Mouse (Mus musculus) erythroblast, embryonic 14.5 days (primary cell): ENCODE measurements around the gene Zfhx3. TPM values are rescaled to one million over a fixed set of nuclear protein-coding genes. Genes with fewer than 3 reads are reported as not detected.

Source experiments
- H3K27me3 ChIP-seq: 2 replicates; pipeline ENCODE4 v1.6.1; 2012; ENCODE audit warnings: inconsistent platforms; ENCODE audit not compliant: control insufficient read depth
- H3K36me3 ChIP-seq: 2 replicates; pipeline ENCODE4 v1.6.1; 2012; ENCODE audit warnings: mild to moderate bottlenecking, inconsistent platforms; ENCODE audit not compliant: control insufficient read depth
- H3K4me1 ChIP-seq: 2 replicates; pipeline ENCODE4 v1.6.1; 2012; ENCODE audit warnings: inconsistent platforms; ENCODE audit not compliant: control insufficient read depth
- H3K4me3 ChIP-seq: replicated peaks from 2 replicates; pipeline ENCODE3; 2012; ENCODE audit warnings: moderate library complexity, mild to moderate bottlenecking, inconsistent platforms
- H3K9me3 ChIP-seq: 2 replicates; pipeline ENCODE4 v1.6.1; 2012; ENCODE audit warnings: low read length, inconsistent platforms, mixed read lengths; ENCODE audit not compliant: control insufficient read depth
- GATA1 ChIP-seq: IDR thresholded peaks from 2 replicates; pipeline ENCODE4 v1.6.1; 2012; ENCODE audit warnings: low read length, inconsistent platforms, mixed read lengths
- TAL1 ChIP-seq: IDR thresholded peaks from 3 replicates; pipeline ENCODE4 v1.6.1; 2012; ENCODE audit warnings: low read length, inconsistent platforms, mixed read lengths
- polyA plus RNA-seq: library from polyadenylated mRNA; stranded (reverse); fragments of >175 nt; gene quantifications from 2 replicates; pipeline ENCODE4 v1.2.3, GENCODE M21; 2012

Gene Zfhx3
- polyA plus RNA-seq, 1 experiment = 0.03 TPM

GRCm38 (mm10) chr8:108867482-108868258 lies 925.2 kb downstream of the Zfhx3 start:
- H3K9me3 ChIP-seq = no peaks in the 10 kb centered on the region
- TF ChIP-seq TAL1 (no peak), GATA1 (no peak)
- no peaks in the 10 kb centered on the region for H3K27me3 ChIP-seq
- H3K36me3 ChIP-seq = no peaks in the 10 kb centered on the region; the same call in 1 of the 2 replicates
- H3K4me3 ChIP-seq = no peak overlapping the region
- H3K4me1 ChIP-seq = peaks cover 7% of the 10 kb centered on the region; the same call in 1 of the 2 replicates

DNA sequence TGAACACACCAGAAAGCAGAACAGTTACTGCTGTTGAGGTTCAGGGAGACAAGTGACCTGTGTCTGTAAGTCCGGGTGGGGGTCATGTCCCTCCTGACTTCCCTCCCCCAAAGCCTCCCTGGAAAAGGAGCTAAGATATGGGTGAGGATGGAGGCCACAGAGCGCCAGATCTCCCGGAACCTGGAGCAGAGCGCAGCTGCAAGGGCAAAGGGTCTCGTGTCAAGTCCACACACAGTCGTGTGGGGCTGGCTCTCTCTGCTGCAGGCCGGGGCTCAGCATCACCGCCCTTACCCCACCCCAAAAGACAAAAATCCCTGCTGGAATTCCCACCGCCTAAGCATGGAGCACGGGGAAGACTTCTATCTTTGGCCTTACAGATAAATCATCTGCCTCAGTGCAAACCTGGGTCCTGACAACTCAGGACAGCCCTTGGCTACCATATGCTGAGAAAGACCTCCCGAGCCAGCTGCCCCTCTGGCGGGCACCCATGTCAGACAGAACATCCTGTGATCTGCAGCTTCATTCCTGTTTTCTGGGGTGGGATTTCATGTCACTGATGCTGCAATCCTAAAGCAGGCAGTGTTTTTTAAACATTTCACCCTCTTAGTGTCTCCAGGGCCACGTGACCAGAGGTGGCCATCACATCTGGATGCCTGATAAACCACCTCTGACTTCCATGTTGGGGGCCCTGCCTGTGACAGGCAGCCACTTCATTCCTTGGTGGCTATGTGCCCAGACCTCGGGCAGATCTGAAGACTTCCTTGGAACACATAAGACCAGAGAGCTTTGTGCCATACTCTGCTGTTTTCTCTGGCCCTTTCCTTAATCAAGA lies 926.0 kb downstream of the Zfhx3 start:
- Histone ChIP-seq H3K4me3 (no peak overlapping the region), H3K9me3 (no peaks in the 10 kb centered on the region), H3K4me1 (peaks cover 7% of the 10 kb centered on the region; the same call in 1 of the 2 replicates), H3K27me3 (no peaks in the 10 kb centered on the region), H3K36me3 (no peaks in the 10 kb centered on the region; the same call in 1 of the 2 replicates)
- TF ChIP-seq TAL1 (no peak), GATA1 (no peak)

DNA sequence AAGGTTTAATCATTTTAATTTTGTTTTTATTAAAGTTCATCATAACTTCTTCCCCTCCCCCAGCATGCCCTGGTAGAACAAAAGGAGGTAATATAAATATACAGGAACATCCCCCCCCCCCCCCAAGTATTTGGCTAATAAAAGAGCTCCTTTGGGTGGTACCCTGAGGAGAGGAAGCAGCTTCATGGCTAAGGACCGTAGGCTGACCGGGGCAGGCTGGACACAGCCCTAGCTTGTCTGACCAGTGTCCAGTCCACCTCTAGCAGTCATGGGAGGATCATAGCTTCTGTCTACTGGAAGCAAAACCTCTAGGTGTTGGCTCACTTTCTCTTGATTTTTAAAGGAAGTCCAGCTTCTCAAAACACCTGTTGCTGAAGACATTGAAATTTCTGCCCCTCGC lies 927.0 kb downstream of the Zfhx3 start:
- no peaks in the 10 kb centered on the region for H3K9me3 ChIP-seq

GRCm38 (mm10) chr8:108869935-108870334 lies 927.5 kb downstream of the Zfhx3 start:
- Histone ChIP-seq H3K9me3 (no peaks in the 10 kb centered on the region), H3K36me3 (no peaks in the 10 kb centered on the region; the same call in 1 of the 2 replicates), H3K4me1 (peaks cover 7% of the 10 kb centered on the region; the same call in 1 of the 2 replicates), H3K4me3 (no peak overlapping the region), H3K27me3 (no peaks in the 10 kb centered on the region)
- TF ChIP-seq GATA1 (no peak), TAL1 (no peak)

More for the DNA sequence above, 927.0 kb downstream of the Zfhx3 start:
- no peaks in the 10 kb centered on the region; the same call in 1 of the 2 replicates for H3K36me3 ChIP-seq
- H3K4me3 ChIP-seq = no peak overlapping the region
- TF ChIP-seq GATA1 (no peak), TAL1 (no peak)
- H3K4me1 ChIP-seq = peaks cover 7% of the 10 kb centered on the region; the same call in 1 of the 2 replicates
- no peaks in the 10 kb centered on the region for H3K27me3 ChIP-seq

- no peak for TF ChIP-seq GATA1
- H3K36me3 ChIP-seq = no peaks in the 10 kb centered on the region; the same call in 1 of the 2 replicates
- H3K4me3 ChIP-seq = no peak overlapping the region
- H3K4me1 ChIP-seq = peaks cover 7% of the 10 kb centered on the region; the same call in 1 of the 2 replicates
- H3K27me3 ChIP-seq = no peaks in the 10 kb centered on the region
- H3K9me3 ChIP-seq = no peaks in the 10 kb centered on the region
Observed at GRCm38 (mm10) chr8:108870371-108870770, 927.9 kb downstream of the Zfhx3 start.

- no peak for TF ChIP-seq GATA1
- no peak for TF ChIP-seq TAL1
- Histone ChIP-seq H3K36me3 (no peaks in the 10 kb centered on the region), H3K4me1 (no peaks in the 10 kb centered on the region; the same call in 1 of the 2 replicates), H3K4me3 (no peak overlapping the region), H3K9me3 (no peaks in the 10 kb centered on the region), H3K27me3 (no peaks in the 10 kb centered on the region)
Observed at GRCm38 (mm10) chr8:108875722-108876121, 933.3 kb downstream of the Zfhx3 start.

GRCm38 (mm10) chr8:108880101-108880500 lies 937.7 kb downstream of the Zfhx3 start:
- no peak for TF ChIP-seq TAL1
- TF ChIP-seq GATA1 = no peak
- no peaks in the 10 kb centered on the region for H3K27me3 ChIP-seq
- H3K4me3 ChIP-seq = no peak overlapping the region
- no peaks in the 10 kb centered on the region for H3K9me3 ChIP-seq
- H3K4me1 ChIP-seq = no peaks in the 10 kb centered on the region; the same call in 1 of the 2 replicates
- no peaks in the 10 kb centered on the region for H3K36me3 ChIP-seq

- TF ChIP-seq GATA1 = no peak
- no peak for TF ChIP-seq TAL1
- Histone ChIP-seq H3K4me3 (no peak overlapping the region), H3K4me1 (no peaks in the 10 kb centered on the region), H3K27me3 (no peaks in the 10 kb centered on the region), H3K36me3 (no peaks in the 10 kb centered on the region), H3K9me3 (no peaks in the 10 kb centered on the region)
Observed at GRCm38 (mm10) chr8:108881336-108881735, 938.9 kb downstream of the Zfhx3 start.

GRCm38 (mm10) chr8:108882073-108882472 lies 939.6 kb downstream of the Zfhx3 start:
- Histone ChIP-seq H3K9me3 (no peaks in the 10 kb centered on the region), H3K4me3 (no peak overlapping the region), H3K36me3 (no peaks in the 10 kb centered on the region), H3K4me1 (no peaks in the 10 kb centered on the region), H3K27me3 (no peaks in the 10 kb centered on the region)
- TF ChIP-seq TAL1 = no peak
- TF ChIP-seq GATA1 = no peak
